Mouse (Mus musculus): ENCODE measurements around the gene Chil5.

DNA sequence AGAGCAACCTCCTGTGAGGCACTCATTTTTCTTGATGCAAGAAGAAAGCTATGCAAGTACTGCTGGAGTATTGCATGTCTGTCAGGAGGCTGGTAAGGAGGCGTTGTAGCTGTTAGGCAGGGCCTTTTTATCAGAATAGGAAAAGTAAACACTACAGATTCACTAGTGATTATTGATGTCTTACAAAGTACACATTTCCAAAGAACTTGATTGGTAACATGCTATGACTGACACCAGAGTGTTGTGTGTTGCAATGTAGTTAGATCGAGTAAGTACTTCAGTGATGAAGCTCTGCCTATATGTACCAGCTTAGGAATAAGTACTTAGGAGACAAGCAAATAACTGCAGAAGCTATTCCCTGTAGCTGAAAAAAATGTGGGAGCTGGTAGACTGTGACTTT lies 38.4 kb upstream of the Chil5 start:
- no peak for TF ChIP-seq CTCF (IDR thresholded peaks at IDR 0.05; ENCODE audit: borderline replicate concordance, control insufficient read depth, extremely low read depth, insufficient read depth, low read length, poor library complexity)
- no peak for TF ChIP-seq POLR2A (IDR thresholded peaks at IDR 0.05; ENCODE audit: control insufficient read depth, extremely low read depth, insufficient read depth, low read length, poor library complexity)
